Mouse (Mus musculus): ENCODE results near the gene Ssna1. TPM values are rescaled to one million over a fixed set of nuclear protein-coding genes. Genes with fewer than 3 reads are reported as not detected.

Ssna1 gene
- polyA plus RNA-seq, 1 experiment from 2014 or later = 209 TPM

- H3K4me2 ChIP-seq = no peak overlapping the region
- peaks cover 16% of the 10 kb centered on the region for H3K4me1 ChIP-seq
- no peaks in the 10 kb centered on the region for H3K36me3 ChIP-seq
- H3K27ac ChIP-seq = no peak overlapping the region
- H3K27me3 ChIP-seq (replicated peaks) = no peaks in the 10 kb centered on the region
- ATAC-seq (ENCODE audit: insufficient read depth, low FRiP score, low read depth) = no peak
- 81% methylated on average over 5 of the region's 5 CpGs for WGBS
- H3K4me3 ChIP-seq (replicated peaks) = no peak overlapping the region
- H3K9me3 ChIP-seq = no peaks in the 10 kb centered on the region
- no peak overlapping the region for H3K9ac ChIP-seq
These were observed 45.4 kb downstream of the Ssna1 start for GRCm38 (mm10) chr2:25226864-25227263.

- Histone ChIP-seq H3K4me2 (peak overlapping the region; percentile 51), H3K4me1 (peaks cover 16% of the 10 kb centered on the region), H3K9ac (no peak overlapping the region), H3K4me3 (replicated peaks) (peak overlapping the region; percentile 54), H3K27ac (peak overlapping the region; percentile 99), H3K9me3 (no peaks in the 10 kb centered on the region), H3K36me3 (no peaks in the 10 kb centered on the region), H3K27me3 (replicated peaks) (no peaks in the 10 kb centered on the region)
- ATAC-seq (ENCODE audit: insufficient read depth, low FRiP score, low read depth) = no peak
- WGBS = 74% methylated on average over 8 of the region's 8 CpGs
These were observed 46.3 kb downstream of the Ssna1 start for GRCm38 (mm10) chr2:25225811-25226379.

- WGBS = 1% methylated on average over 41 of the region's 41 CpGs
- Histone ChIP-seq H3K36me3 (no peaks in the 10 kb centered on the region), H3K27ac (peak overlapping the region; percentile 99), H3K27me3 (replicated peaks) (no peaks in the 10 kb centered on the region), H3K9me3 (no peaks in the 10 kb centered on the region), H3K4me2 (peak overlapping the region; percentile 51), H3K4me3 (replicated peaks) (peak overlapping the region; percentile 93), H3K9ac (no peak overlapping the region), H3K4me1 (peaks cover 16% of the 10 kb centered on the region)
- peak; percentile 95 for ATAC-seq (ENCODE audit: insufficient read depth, low FRiP score, low read depth)
These were observed 47.2 kb downstream of the Ssna1 start for GRCm38 (mm10) chr2:25224766-25225752.

GRCm38 (mm10) chr2:25224492-25224765 lies 47.8 kb downstream of the Ssna1 start, which contains the start of gene Tubb4b:
Gene Tubb4b (minus strand): TSS chr2:25224702.
- Histone ChIP-seq H3K4me3 (replicated peaks) (peak within 1 kb of the TSS; percentile 93), H3K4me2 (peak within 1 kb of the TSS; percentile 90), H3K4me1 (peaks cover 16% of the 10 kb centered on the region), H3K36me3 (no peaks in the 10 kb centered on the region), H3K27ac (peak within 1 kb of the TSS; percentile 99), H3K9ac (peak within 1 kb of the TSS; percentile 92), H3K27me3 (replicated peaks) (no peaks in the 10 kb centered on the region), H3K9me3 (no peaks in the 10 kb centered on the region)
- ATAC-seq (ENCODE audit: insufficient read depth, low FRiP score, low read depth) = no peak
- WGBS = under 1% methylated on average over 17 of the region's 17 CpGs

GRCm38 (mm10) chr2:25223681-25224491 lies 48.4 kb downstream of the Ssna1 start:
- ATAC-seq (ENCODE audit: insufficient read depth, low FRiP score, low read depth) = peak; percentile 61

GRCm38 (mm10) chr2:25221331-25221772 lies 50.9 kb downstream of the Ssna1 start:
- peaks cover 12% of the 10 kb centered on the region for H3K4me1 ChIP-seq
- no peak for ATAC-seq (ENCODE audit: insufficient read depth, low FRiP score, low read depth)
- H3K4me3 ChIP-seq (replicated peaks) = no peak overlapping the region
- H3K27ac ChIP-seq = no peak overlapping the region
- no peak overlapping the region for H3K9ac ChIP-seq
- no peaks in the 10 kb centered on the region for H3K36me3 ChIP-seq
- H3K4me2 ChIP-seq = no peak overlapping the region
- 68% methylated on average over 5 of the region's 5 CpGs for WGBS
- no peaks in the 10 kb centered on the region for H3K9me3 ChIP-seq
- H3K27me3 ChIP-seq (replicated peaks) = no peaks in the 10 kb centered on the region

More at GRCm38 (mm10) chr2:25223681-25224491, 48.4 kb downstream of the Ssna1 start:
- Histone ChIP-seq H3K9ac (peak overlapping the region; percentile 92), H3K4me2 (peak overlapping the region; percentile 90), H3K36me3 (no peaks in the 10 kb centered on the region), H3K4me3 (replicated peaks) (peak overlapping the region; percentile 93), H3K9me3 (no peaks in the 10 kb centered on the region), H3K27me3 (replicated peaks) (no peaks in the 10 kb centered on the region), H3K27ac (peak overlapping the region; percentile 99), H3K4me1 (peaks cover 16% of the 10 kb centered on the region)
- WGBS = 1% methylated on average over 53 of the region's 53 CpGs

Other genes with a start within 250 kb of the Ssna1 start
- gene Nsmf, start 218.1 kb downstream of the Ssna1 start, polyA plus RNA-seq (2015; fragmentation: Nextera tagmentation; extraction: Ambion mirVana) = 59.8 and 63.7 TPM in 2 replicates
- gene Entpd8, start 192.1 kb downstream of the Ssna1 start, polyA plus RNA-seq (2015; fragmentation: Nextera tagmentation; extraction: Ambion mirVana) = 2.5 and 2.8 TPM in 2 replicates
- 11.4 and 16.1 TPM in 2 replicates for gene Noxa1, start 177.3 kb downstream of the Ssna1 start, polyA plus RNA-seq (2015; fragmentation: Nextera tagmentation; extraction: Ambion mirVana)
- gene Nrarp, start 91.7 kb downstream of the Ssna1 start, polyA plus RNA-seq (2015; fragmentation: Nextera tagmentation; extraction: Ambion mirVana) = 16.9 and 17.1 TPM in 2 replicates
- gene Tor4a, start 75.6 kb downstream of the Ssna1 start, polyA plus RNA-seq (2015; fragmentation: Nextera tagmentation; extraction: Ambion mirVana) = 15.5 and 17.2 TPM in 2 replicates
- gene Nelfb, start 60.9 kb downstream of the Ssna1 start, polyA plus RNA-seq (2015; fragmentation: Nextera tagmentation; extraction: Ambion mirVana) = 105 and 106 TPM in 2 replicates
- gene Stpg3, start 57.8 kb downstream of the Ssna1 start, polyA plus RNA-seq (2015; fragmentation: Nextera tagmentation; extraction: Ambion mirVana) = 0.18 TPM in 1 of 2 replicates, not detected in the other
- gene Fam166a, start 53.7 kb downstream of the Ssna1 start, polyA plus RNA-seq (2015; fragmentation: Nextera tagmentation; extraction: Ambion mirVana) = 0.92 and 1.5 TPM in 2 replicates
- gene Tubb4b, start 47.7 kb downstream of the Ssna1 start, polyA plus RNA-seq (2015; fragmentation: Nextera tagmentation; extraction: Ambion mirVana) = 607 and 620 TPM in 2 replicates
- gene Slc34a3, start 38.1 kb downstream of the Ssna1 start, polyA plus RNA-seq (2015; fragmentation: Nextera tagmentation; extraction: Ambion mirVana) = 0.65 and 0.86 TPM in 2 replicates
- 0.10 and 0.13 TPM in 2 replicates for gene Rnf224, start 35.7 kb downstream of the Ssna1 start, polyA plus RNA-seq (2015; fragmentation: Nextera tagmentation; extraction: Ambion mirVana)
- gene Rnf208, start 30.2 kb downstream of the Ssna1 start, polyA plus RNA-seq (2015; fragmentation: Nextera tagmentation; extraction: Ambion mirVana) = 13.7 and 13.8 TPM in 2 replicates
- 7.9 and 22.2 TPM in 2 replicates for gene Cysrt1, start 30.0 kb downstream of the Ssna1 start, polyA plus RNA-seq (2015; fragmentation: Nextera tagmentation; extraction: Ambion mirVana)
- 5.7 and 7.2 TPM in 2 replicates for gene AL732309.1, start 25.6 kb downstream of the Ssna1 start, polyA plus RNA-seq (2015; fragmentation: Nextera tagmentation; extraction: Ambion mirVana)
- gene Tmem203, start 17.0 kb downstream of the Ssna1 start, polyA plus RNA-seq (2015; fragmentation: Nextera tagmentation; extraction: Ambion mirVana) = 24.4 and 25.1 TPM in 2 replicates
- 16.8 and 17.7 TPM in 2 replicates for gene Tprn, start 9.8 kb downstream of the Ssna1 start, polyA plus RNA-seq (2015; fragmentation: Nextera tagmentation; extraction: Ambion mirVana)
- gene Anapc2, start within 50 bp of the Ssna1 start, polyA plus RNA-seq (2015; fragmentation: Nextera tagmentation; extraction: Ambion mirVana) = 108 and 114 TPM in 2 replicates
- not detected in 2 replicates for gene Tmem210, start 15.7 kb upstream of the Ssna1 start, polyA plus RNA-seq (2015; fragmentation: Nextera tagmentation; extraction: Ambion mirVana)
- gene Lrrc26, start 17.5 kb upstream of the Ssna1 start, polyA plus RNA-seq (2015; fragmentation: Nextera tagmentation; extraction: Ambion mirVana) = 4.4 and 6.9 TPM in 2 replicates
- gene Grin1, start 46.7 kb upstream of the Ssna1 start, polyA plus RNA-seq (2015; fragmentation: Nextera tagmentation; extraction: Ambion mirVana) = 1.3 and 1.9 TPM in 2 replicates
- 46.4 and 54.6 TPM in 2 replicates for gene Man1b1, start 59.9 kb upstream of the Ssna1 start, polyA plus RNA-seq (2015; fragmentation: Nextera tagmentation; extraction: Ambion mirVana)
- gene Dpp7, start 83.9 kb upstream of the Ssna1 start, polyA plus RNA-seq (2015; fragmentation: Nextera tagmentation; extraction: Ambion mirVana) = 21.5 and 22.6 TPM in 2 replicates
- gene Uap1l1, start 93.2 kb upstream of the Ssna1 start, polyA plus RNA-seq (2015; fragmentation: Nextera tagmentation; extraction: Ambion mirVana) = 41.1 and 46.1 TPM in 2 replicates
- gene Sapcd2, start 99.9 kb upstream of the Ssna1 start, polyA plus RNA-seq (2015; fragmentation: Nextera tagmentation; extraction: Ambion mirVana) = 37.6 and 41.7 TPM in 2 replicates
- 10.1 and 13.0 TPM in 2 replicates for gene Entpd2, start 123.4 kb upstream of the Ssna1 start, polyA plus RNA-seq (2015; fragmentation: Nextera tagmentation; extraction: Ambion mirVana)
- gene Npdc1, start 126.9 kb upstream of the Ssna1 start, polyA plus RNA-seq (2015; fragmentation: Nextera tagmentation; extraction: Ambion mirVana) = 47.0 and 49.6 TPM in 2 replicates
- gene Fut7, start 150.8 kb upstream of the Ssna1 start, polyA plus RNA-seq (2015; fragmentation: Nextera tagmentation; extraction: Ambion mirVana) = 0.17 and 0.30 TPM in 2 replicates
- 3.9 and 4.8 TPM in 2 replicates for gene Abca2, start 156.3 kb upstream of the Ssna1 start, polyA plus RNA-seq (2015; fragmentation: Nextera tagmentation; extraction: Ambion mirVana)
- gene Clic3, start 184.4 kb upstream of the Ssna1 start, polyA plus RNA-seq (2015; fragmentation: Nextera tagmentation; extraction: Ambion mirVana) = 11.9 and 26.5 TPM in 2 replicates
- gene Paxx, start 188.7 kb upstream of the Ssna1 start, polyA plus RNA-seq (2015; fragmentation: Nextera tagmentation; extraction: Ambion mirVana) = 35.3 and 37.4 TPM in 2 replicates
- gene Ptgds, start 197.6 kb upstream of the Ssna1 start, polyA plus RNA-seq (2015; fragmentation: Nextera tagmentation; extraction: Ambion mirVana) = 6.8 and 7.5 TPM in 2 replicates
- not detected in 2 replicates for gene Lcn12, start 221.5 kb upstream of the Ssna1 start, polyA plus RNA-seq (2015; fragmentation: Nextera tagmentation; extraction: Ambion mirVana)
- 64.4 and 71.4 TPM in 2 replicates for gene Fbxw5, start 228.3 kb upstream of the Ssna1 start, polyA plus RNA-seq (2015; fragmentation: Nextera tagmentation; extraction: Ambion mirVana)
- gene C8g, start 229.3 kb upstream of the Ssna1 start, polyA plus RNA-seq (2015; fragmentation: Nextera tagmentation; extraction: Ambion mirVana) = 8.3 and 8.6 TPM in 2 replicates